Mouse (Mus musculus): ENCODE results near the gene Epp13. TPM values are rescaled to one million over a fixed set of nuclear protein-coding genes. Genes with fewer than 3 reads are reported as not detected.

Gene Epp13
- polyA plus RNA-seq, 1 experiment from 2014 or later = not detected

DNA sequence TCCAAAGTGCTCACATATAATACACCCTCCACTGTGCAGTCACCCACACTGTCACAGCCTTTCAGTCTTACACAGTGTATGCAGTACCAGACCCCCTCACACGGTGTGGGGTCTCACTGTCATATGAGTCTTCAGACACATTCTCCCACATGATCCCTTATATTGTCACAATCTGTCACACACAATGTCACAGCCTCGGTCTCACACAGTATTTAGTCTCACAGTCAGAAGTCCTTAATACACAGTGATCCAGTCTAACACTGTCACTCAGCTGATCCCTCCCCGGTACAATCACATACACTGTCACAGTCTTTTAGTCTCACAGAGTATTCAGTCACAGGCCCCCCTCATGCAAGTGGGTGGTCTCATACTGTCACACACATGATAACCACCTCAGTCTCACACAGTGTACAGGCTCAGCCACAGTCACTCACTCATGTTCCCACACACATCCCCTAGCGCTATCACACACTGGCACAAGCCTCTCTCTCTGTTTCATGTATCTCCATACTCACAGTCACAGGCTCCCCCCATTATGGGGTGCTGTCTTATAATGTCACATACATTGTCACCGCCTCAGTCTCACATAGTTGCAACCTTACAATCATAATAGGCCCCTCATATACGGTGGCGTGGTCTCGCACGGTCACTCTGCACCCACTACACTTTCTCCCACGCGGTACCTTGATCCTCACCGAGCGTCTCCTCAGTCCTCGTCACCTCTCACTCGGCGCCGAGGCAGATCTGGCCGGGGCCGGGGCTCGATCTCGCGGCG lies 78.1 kb downstream of the Epp13 start:
- Histone ChIP-seq H3K9ac (replicated peaks) (peak overlapping the region; percentile 57), H3K4me3 (ENCODE audit: low read depth, low read length) (peak overlapping the region; percentile 53), H3K36me3 (replicated peaks; ENCODE audit: insufficient read depth, low read length) (no peaks in the 10 kb centered on the region), H3K4me2 (ENCODE audit: low read depth, low read length) (peak overlapping the region; percentile 75), H3K27ac (ENCODE audit: low read depth) (0 out of 2 replicates have a peak overlapping the region, but pooled peaks have one; percentile 5), H3K4me1 (ENCODE audit: insufficient read depth) (peaks cover 5% of the 10 kb centered on the region), H3K27me3 (ENCODE audit: insufficient read depth, low read length) (no peaks in the 10 kb centered on the region), H3K9me3 (ENCODE audit: low read length) (no peaks in the 10 kb centered on the region)
- TF ChIP-seq CTCF (IDR thresholded peaks at IDR 0.05; ENCODE audit: low read depth) (no peak), EP300 (IDR thresholded peaks at IDR 0.05; ENCODE audit: low read depth) (no peak)
- DNase-seq (no peak), ATAC-seq (peak; percentile 60)
- 17% methylated on average over 23 of the region's 23 CpGs for WGBS (ENCODE audit: insufficient replicate concordance)

DNA sequence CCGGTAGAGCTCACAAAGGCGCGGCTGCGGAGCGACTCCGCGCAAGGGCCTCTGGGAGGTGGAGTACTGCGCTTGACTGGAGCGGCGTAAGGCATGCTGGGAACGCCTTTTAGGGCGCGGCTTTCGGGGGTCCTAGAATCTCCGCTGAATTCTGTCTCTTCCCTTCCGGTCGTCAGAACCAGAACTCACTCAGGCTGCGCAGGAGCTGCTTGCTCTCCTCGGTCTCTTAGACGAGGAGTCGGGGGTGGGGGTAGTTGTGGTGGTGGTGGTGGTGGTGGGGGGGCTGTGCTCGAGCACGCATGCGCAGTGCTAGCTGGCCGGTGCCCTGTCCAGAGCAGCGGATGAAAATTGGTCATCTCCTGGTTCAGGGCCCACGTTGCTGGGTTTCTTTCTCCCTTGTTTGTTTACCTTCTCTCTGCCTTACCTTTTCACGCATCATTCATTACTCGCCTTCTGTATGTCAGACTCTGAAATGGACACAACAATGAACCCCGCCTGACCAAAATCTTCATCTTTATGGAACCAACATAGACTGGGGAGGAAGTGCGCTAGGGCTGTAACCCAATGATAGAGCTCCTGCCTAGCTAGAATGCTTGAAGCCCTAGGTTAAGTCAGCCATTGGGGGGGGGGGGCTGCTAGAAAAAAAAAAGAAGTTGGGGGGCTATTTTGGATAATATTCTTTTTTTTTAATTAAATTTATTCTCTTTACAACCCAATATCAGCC lies 78.9 kb downstream of the Epp13 start, which contains the start of gene Zfp583:
Gene Zfp583, minus strand, starts transcription at position 53 of the 724 bp plus-strand sequence.
- DNase-seq (peak; percentile 74), ATAC-seq (peak; percentile 96)
- no peaks in the 10 kb centered on the region for H3K36me3 ChIP-seq (replicated peaks; ENCODE audit: insufficient read depth, low read length)
- H3K27me3 ChIP-seq (ENCODE audit: insufficient read depth, low read length) = no peaks in the 10 kb centered on the region
- H3K9ac ChIP-seq (replicated peaks) = peak within 1 kb of the TSS; percentile 57
- H3K4me2 ChIP-seq (ENCODE audit: low read depth, low read length) = peak within 1 kb of the TSS; percentile 75
- no peaks in the 10 kb centered on the region for H3K9me3 ChIP-seq (ENCODE audit: low read length)
- H3K4me3 ChIP-seq (ENCODE audit: low read depth, low read length) = peak within 1 kb of the TSS; percentile 53
- peaks cover 5% of the 10 kb centered on the region for H3K4me1 ChIP-seq (ENCODE audit: insufficient read depth)
- TF ChIP-seq CTCF (IDR thresholded peaks at IDR 0.05; ENCODE audit: low read depth) (no peak), EP300 (IDR thresholded peaks at IDR 0.05; ENCODE audit: low read depth) (no peak)
- 7% methylated on average over 28 of the region's 31 CpGs for WGBS (ENCODE audit: insufficient replicate concordance)
- H3K27ac ChIP-seq (ENCODE audit: low read depth) = 0 out of 2 replicates have a peak within 1 kb of the TSS, but pooled peaks have one; percentile 5

Other genes with a start within 250 kb of the Epp13 start
- gene Vmn1r65, start 241.7 kb upstream of the Epp13 start, polyA plus RNA-seq (2015; fragmentation: Nextera tagmentation; extraction: Ambion mirVana) = not detected in 2 replicates
- not detected in 2 replicates for gene Nlrp4c, start 207.5 kb upstream of the Epp13 start, polyA plus RNA-seq (2015; fragmentation: Nextera tagmentation; extraction: Ambion mirVana)
- gene Zfp787, start 96.7 kb upstream of the Epp13 start, polyA plus RNA-seq (2015; fragmentation: Nextera tagmentation; extraction: Ambion mirVana) = 38.1 and 39.5 TPM in 2 replicates
- gene Zfp444, start 80.5 kb upstream of the Epp13 start, polyA plus RNA-seq (2015; fragmentation: Nextera tagmentation; extraction: Ambion mirVana) = 26.0 and 27.3 TPM in 2 replicates
- not detected in 2 replicates for gene Galp, start 55.6 kb upstream of the Epp13 start, polyA plus RNA-seq (2015; fragmentation: Nextera tagmentation; extraction: Ambion mirVana)
- not detected in 2 replicates for gene Zscan5b, start 30.4 kb upstream of the Epp13 start, polyA plus RNA-seq (2015; fragmentation: Nextera tagmentation; extraction: Ambion mirVana)
- gene Zfp667, start 33.9 kb downstream of the Epp13 start, polyA plus RNA-seq (2015; fragmentation: Nextera tagmentation; extraction: Ambion mirVana) = 1.1 and 1.4 TPM in 2 replicates
- gene Zfp583, start 78.6 kb downstream of the Epp13 start, polyA plus RNA-seq (2015; fragmentation: Nextera tagmentation; extraction: Ambion mirVana) = 0.36 and 0.41 TPM in 2 replicates
- gene Gm3854, start 91.0 kb downstream of the Epp13 start, polyA plus RNA-seq (2015; fragmentation: Nextera tagmentation; extraction: Ambion mirVana) = 0.06 TPM in 1 of 2 replicates, not detected in the other
- 0.25 and 0.46 TPM in 2 replicates for gene Zfp78, start 110.6 kb downstream of the Epp13 start, polyA plus RNA-seq (2015; fragmentation: Nextera tagmentation; extraction: Ambion mirVana)
- gene Zfp28, start 130.6 kb downstream of the Epp13 start, polyA plus RNA-seq (2015; fragmentation: Nextera tagmentation; extraction: Ambion mirVana) = 0.75 and 0.86 TPM in 2 replicates
- not detected in 2 replicates for gene Smim17, start 146.0 kb downstream of the Epp13 start, polyA plus RNA-seq (2015; fragmentation: Nextera tagmentation; extraction: Ambion mirVana)
- gene Gm20715, start 157.6 kb downstream of the Epp13 start, polyA plus RNA-seq (2015; fragmentation: Nextera tagmentation; extraction: Ambion mirVana) = not detected in 2 replicates
- not detected in 2 replicates for gene Olfr1344, start 186.0 kb downstream of the Epp13 start, polyA plus RNA-seq (2015; fragmentation: Nextera tagmentation; extraction: Ambion mirVana)
- not detected in 2 replicates for gene Olfr1336, start 203.5 kb downstream of the Epp13 start, polyA plus RNA-seq (2015; fragmentation: Nextera tagmentation; extraction: Ambion mirVana)
- gene Olfr1346, start 214.4 kb downstream of the Epp13 start, polyA plus RNA-seq (2015; fragmentation: Nextera tagmentation; extraction: Ambion mirVana) = not detected in 2 replicates
- gene Olfr5, start 234.2 kb downstream of the Epp13 start, polyA plus RNA-seq (2015; fragmentation: Nextera tagmentation; extraction: Ambion mirVana) = not detected in 2 replicates
- not detected in 2 replicates for gene Olfr1347, start 247.0 kb downstream of the Epp13 start, polyA plus RNA-seq (2015; fragmentation: Nextera tagmentation; extraction: Ambion mirVana)

Data from liver, postnatal 0 days (tissue).